Mouse (Mus musculus): ENCODE measurements around the gene Tmem170b.

DNA sequence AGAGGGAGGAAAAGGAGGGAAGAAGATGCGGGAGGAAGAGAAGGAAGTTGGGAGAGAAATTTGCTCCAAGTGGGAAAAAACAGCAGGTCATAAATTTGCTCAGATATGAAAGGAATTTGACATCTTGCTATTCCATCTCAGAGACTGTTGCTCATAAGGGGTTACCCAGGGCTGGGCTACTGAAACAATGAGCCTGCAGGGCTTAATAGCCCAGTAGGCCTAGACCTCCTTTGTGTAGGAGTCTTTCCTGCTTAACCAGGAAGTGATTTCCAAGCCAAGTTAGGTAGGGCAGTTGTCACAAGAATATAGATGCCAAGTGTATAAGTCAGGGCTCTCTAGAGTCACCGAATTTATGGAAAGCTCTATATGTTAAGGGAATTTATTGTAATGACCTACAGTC lies 48.1 kb downstream of the Tmem170b start:
- TF ChIP-seq POLR2A (IDR thresholded peaks at IDR 0.05; ENCODE audit: insufficient read length, low read depth) (no peak), TCF12 (IDR thresholded peaks at IDR 0.05; ENCODE audit: insufficient read depth, poor library complexity, severe bottlenecking) (no peak), MAX (IDR thresholded peaks at IDR 0.05; ENCODE audit: low read depth) (no peak), POLR2AphosphoS2 (IDR thresholded peaks at IDR 0.05; ENCODE audit: insufficient read length, low read depth) (no peak), E2F4 (IDR thresholded peaks at IDR 0.05; ENCODE audit: insufficient read depth) (no peak), USF1 (IDR thresholded peaks at IDR 0.05; ENCODE audit: low read depth) (no peak), MYOG (IDR thresholded peaks at IDR 0.05; ENCODE audit: control insufficient read depth in 1 of 3, insufficient read depth in 1 of 3, insufficient read length in 2 of 3, low read depth in 2 of 3) (no peak)
